Mouse (Mus musculus) brain, embryonic 14.5 days (tissue): ENCODE results near the gene Rnpep.

Experiments used
- CTCF ChIP-seq: fragments of 200-500 bp; IDR thresholded peaks from 2 replicates; pipeline ENCODE4 v1.5.1; 2012; ENCODE audit warnings: inconsistent platforms, mild to moderate bottlenecking, moderate library complexity, borderline replicate concordance; ENCODE audit not compliant: insufficient read depth, insufficient read length; ENCODE audit errors: extremely low read depth
- POLR2A ChIP-seq: fragments of 200-500 bp; IDR thresholded peaks from 2 replicates; pipeline ENCODE4 v1.6.1; 2012; ENCODE audit warnings: mild to moderate bottlenecking, inconsistent platforms, borderline replicate concordance; ENCODE audit not compliant: poor library complexity, insufficient read depth, insufficient read length, severe bottlenecking; ENCODE audit errors: extremely low read depth

- TF ChIP-seq CTCF (no peak), POLR2A (no peak)
Measured at GRCm38 (mm10) chr1:135328368-135328767, 44.5 kb upstream of the Rnpep start.
